Mouse (Mus musculus) midbrain, embryonic 10.5 days (tissue): ENCODE measurements around the gene Gdpgp1. TPM values are rescaled to one million over a fixed set of nuclear protein-coding genes. Genes with fewer than 3 reads are reported as not detected.

Experiments used
- DNase-seq: peaks from one replicate; pipeline ENCODE4 v3.0.0-alpha.2; 2017; ENCODE audit warnings: low spot score
- H3K27ac ChIP-seq: fragments of 300-500 bp; sonication (generic); replicated peaks from 2 replicates; pipeline ENCODE4 v1.5.1; 2016; ENCODE audit warnings: mild to moderate bottlenecking
- H3K27me3 ChIP-seq: fragments of 300-500 bp; sonication (generic); 2 replicates; pipeline ENCODE4 v1.6.1; 2016; ENCODE audit warnings: low read depth, mild to moderate bottlenecking; ENCODE audit not compliant: poor library complexity, severe bottlenecking
- H3K36me3 ChIP-seq: fragments of 300-500 bp; sonication (generic); 2 replicates; pipeline ENCODE4 v1.6.1; 2016; ENCODE audit warnings: mild to moderate bottlenecking, moderate library complexity
- H3K4me1 ChIP-seq: fragments of 300-500 bp; sonication (generic); 2 replicates; pipeline ENCODE4 v1.6.1; 2016
- H3K4me3 ChIP-seq: fragments of 300-500 bp; sonication (generic); 2 replicates; pipeline ENCODE4 v1.5.1; 2016; ENCODE audit warnings: mild to moderate bottlenecking, moderate library complexity
- H3K9me3 ChIP-seq: fragments of 300-500 bp; sonication (generic); replicated peaks from 2 replicates; pipeline ENCODE4 v1.6.1; 2016; ENCODE audit warnings: mild to moderate bottlenecking
- whole genome bisulfite sequencing: fragments of 180-500 bp; shearing (Covaris S2); methylation state at CpG from one replicate; pipeline ENCODE4 v1.1.7; 2016; 5-methylcytosine and 5-hydroxymethylcytosine counted together
- polyA plus RNA-seq: library from polyadenylated mRNA; unstranded; fragments of >200 nt; fragmentation: Nextera tagmentation; extraction: Ambion mirVana; gene quantifications from 2 replicates; pipeline ENCODE4 v1.2.1, GENCODE M21; 2016

The Gdpgp1 gene
- polyA plus RNA-seq, 1 experiment from 2014 or later: 6.3 TPM

GRCm38 (mm10) chr7:80273456-80273855 lies 40.8 kb downstream of the Gdpgp1 start:
- Histone ChIP-seq H3K9me3 (peaks cover 22% of the 10 kb centered on the region), H3K4me1 (peaks cover 21% of the 10 kb centered on the region), H3K27me3 (no peaks in the 10 kb centered on the region), H3K27ac (no peak overlapping the region), H3K36me3 (peaks cover 60% of the 10 kb centered on the region), H3K4me3 (no peak overlapping the region)
- 94% methylated on average over 2 of the region's 2 CpGs for WGBS
- no peak for DNase-seq

- Histone ChIP-seq H3K27me3 (no peaks in the 10 kb centered on the region), H3K4me3 (no peak overlapping the region), H3K36me3 (peaks cover 89% of the 10 kb centered on the region), H3K9me3 (peaks cover 22% of the 10 kb centered on the region), H3K27ac (no peak overlapping the region), H3K4me1 (no peaks in the 10 kb centered on the region)
- WGBS: 93% methylated on average over 4 of the region's 4 CpGs
- DNase-seq: no peak
Measured at GRCm38 (mm10) chr7:80276374-80276773, 43.7 kb downstream of the Gdpgp1 start.

DNA sequence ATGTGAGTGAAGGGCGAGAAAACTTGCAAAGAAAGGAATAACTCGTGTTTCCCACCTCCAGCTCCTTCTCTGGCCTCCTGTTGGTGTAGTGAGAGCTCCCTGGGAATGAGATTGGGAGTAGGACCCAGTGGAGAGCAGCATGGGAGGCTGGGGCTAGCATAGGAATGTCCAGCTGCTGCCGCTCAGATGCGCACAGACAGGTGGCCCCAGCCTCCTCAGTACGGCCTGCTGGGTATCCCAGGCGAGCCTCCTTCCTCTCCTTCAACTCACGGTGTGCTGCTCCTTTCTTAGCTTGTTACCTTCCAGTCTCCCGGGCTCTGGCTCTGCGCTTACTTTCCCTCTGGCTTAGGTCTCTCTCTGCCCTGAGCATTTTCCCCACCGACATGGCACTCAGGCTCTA lies 47.4 kb downstream of the Gdpgp1 start:
- WGBS: 84% methylated on average over 10 of the region's 10 CpGs
- no peaks in the 10 kb centered on the region for H3K27me3 ChIP-seq
- DNase-seq: no peak
- peaks cover 4% of the 10 kb centered on the region for H3K9me3 ChIP-seq
- H3K36me3 ChIP-seq: peaks cover 91% of the 10 kb centered on the region
- H3K4me1 ChIP-seq: no peaks in the 10 kb centered on the region
- no peak overlapping the region for H3K4me3 ChIP-seq
- no peak overlapping the region for H3K27ac ChIP-seq

GRCm38 (mm10) chr7:80280998-80281397 lies 48.3 kb downstream of the Gdpgp1 start:
- H3K27ac ChIP-seq: no peak overlapping the region
- no peaks in the 10 kb centered on the region for H3K4me1 ChIP-seq
- WGBS: 90% methylated on average over 2 of the region's 2 CpGs
- peaks cover 92% of the 10 kb centered on the region for H3K36me3 ChIP-seq
- H3K9me3 ChIP-seq: no peaks in the 10 kb centered on the region
- H3K4me3 ChIP-seq: no peak overlapping the region
- no peaks in the 10 kb centered on the region for H3K27me3 ChIP-seq
- no peak for DNase-seq

DNA sequence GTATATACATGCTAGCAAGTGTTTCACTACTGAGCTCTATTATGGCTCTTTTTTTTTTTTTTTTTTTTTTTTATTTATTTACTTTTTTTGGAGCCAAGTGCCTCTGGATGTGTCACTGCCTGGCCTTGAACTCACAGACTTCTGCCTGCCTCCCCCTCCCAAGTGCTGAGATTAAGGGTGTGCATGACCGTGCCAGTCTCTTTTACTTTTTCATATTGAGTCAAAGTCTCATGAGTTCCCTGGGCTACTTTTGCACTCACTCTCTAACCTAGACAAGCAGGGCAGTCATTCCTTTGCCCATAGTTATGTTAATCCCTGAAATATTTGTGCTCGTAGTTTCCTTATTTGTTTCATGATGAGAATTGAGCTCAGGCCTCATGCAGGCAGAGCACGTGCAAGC lies 49.0 kb downstream of the Gdpgp1 start:
- no peak for DNase-seq
- Histone ChIP-seq H3K27me3 (no peaks in the 10 kb centered on the region), H3K9me3 (no peaks in the 10 kb centered on the region), H3K36me3 (peaks cover 92% of the 10 kb centered on the region), H3K4me3 (no peak overlapping the region), H3K4me1 (no peaks in the 10 kb centered on the region), H3K27ac (no peak overlapping the region)
- 88% methylated on average over 3 of the region's 3 CpGs for WGBS

GRCm38 (mm10) chr7:80283226-80283918 lies 50.7 kb downstream of the Gdpgp1 start:
- H3K36me3 ChIP-seq: peaks cover 92% of the 10 kb centered on the region
- 91% methylated on average over 3 of the region's 3 CpGs for WGBS
- H3K27me3 ChIP-seq: no peaks in the 10 kb centered on the region

GRCm38 (mm10) chr7:80284391-80284790 lies 51.7 kb downstream of the Gdpgp1 start:
- Histone ChIP-seq H3K4me1 (no peaks in the 10 kb centered on the region), H3K36me3 (peaks cover 89% of the 10 kb centered on the region), H3K9me3 (no peaks in the 10 kb centered on the region), H3K27ac (no peak overlapping the region), H3K4me3 (no peak overlapping the region), H3K27me3 (no peaks in the 10 kb centered on the region)
- DNase-seq: no peak
- 94% methylated on average over 5 of the region's 5 CpGs for WGBS

More at GRCm38 (mm10) chr7:80283226-80283918, 50.7 kb downstream of the Gdpgp1 start:
- Histone ChIP-seq H3K27ac (no peak overlapping the region), H3K4me1 (no peaks in the 10 kb centered on the region), H3K4me3 (no peak overlapping the region), H3K9me3 (no peaks in the 10 kb centered on the region)
- no peak for DNase-seq

- DNase-seq: no peak
- Histone ChIP-seq H3K27me3 (no peaks in the 10 kb centered on the region), H3K36me3 (peaks cover 89% of the 10 kb centered on the region), H3K9me3 (no peaks in the 10 kb centered on the region), H3K4me1 (no peaks in the 10 kb centered on the region), H3K4me3 (no peak overlapping the region), H3K27ac (no peak overlapping the region)
- 92% methylated on average over 6 of the region's 6 CpGs for WGBS
Measured at GRCm38 (mm10) chr7:80285725-80286124, 53.1 kb downstream of the Gdpgp1 start.

DNA sequence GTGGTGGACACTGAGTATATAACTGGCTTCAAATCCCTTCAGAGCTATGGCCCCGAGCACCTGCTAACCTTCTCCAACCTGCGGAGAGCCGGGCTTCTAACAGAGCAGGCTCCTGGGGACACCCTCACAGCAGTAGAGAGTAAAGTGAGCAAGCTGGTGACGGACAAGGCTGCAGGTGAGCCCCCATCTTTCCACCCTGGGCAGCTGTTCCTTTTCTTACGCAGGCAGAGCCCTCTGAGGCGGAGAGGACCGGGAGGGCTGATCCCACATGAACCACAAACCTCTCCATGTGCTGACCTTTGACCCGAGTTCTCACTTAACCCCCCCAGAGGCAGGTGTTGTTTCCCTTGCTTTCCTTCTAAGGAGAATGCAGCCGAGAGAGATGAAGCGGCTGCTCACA lies 55.1 kb downstream of the Gdpgp1 start:
- no peaks in the 10 kb centered on the region for H3K27me3 ChIP-seq
- WGBS: 88% methylated on average over 10 of the region's 10 CpGs
- no peak overlapping the region for H3K4me3 ChIP-seq
- no peak for DNase-seq
- H3K9me3 ChIP-seq: no peaks in the 10 kb centered on the region
- no peaks in the 10 kb centered on the region for H3K4me1 ChIP-seq
- no peak overlapping the region for H3K27ac ChIP-seq
- peaks cover 89% of the 10 kb centered on the region for H3K36me3 ChIP-seq

Other genes with a start within 250 kb of the Gdpgp1 start
- gene Zfp710, start 208.1 kb upstream of the Gdpgp1 start, polyA plus RNA-seq: 32.7 and 34.2 TPM in 2 replicates
- gene Idh2, start 117.5 kb upstream of the Gdpgp1 start, polyA plus RNA-seq: 428 and 429 TPM in 2 replicates
- 12.6 and 16.5 TPM in 2 replicates for gene Sema4b, start 46.0 kb upstream of the Gdpgp1 start, polyA plus RNA-seq
- gene Cib1, start 52 bp upstream of the Gdpgp1 start, polyA plus RNA-seq: 63.3 and 77.6 TPM in 2 replicates
- 0.68 and 0.94 TPM in 2 replicates for gene Ttll13, start 13.5 kb downstream of the Gdpgp1 start, polyA plus RNA-seq
- gene Ngrn, start 28.4 kb downstream of the Gdpgp1 start, polyA plus RNA-seq: 44.8 and 48.9 TPM in 2 replicates
- 16.6 and 19.9 TPM in 2 replicates for gene Vps33b, start 36.8 kb downstream of the Gdpgp1 start, polyA plus RNA-seq
- 253 and 279 TPM in 2 replicates for gene Prc1, start 61.6 kb downstream of the Gdpgp1 start, polyA plus RNA-seq
- gene Rccd1, start 91.6 kb downstream of the Gdpgp1 start, polyA plus RNA-seq: 12.6 and 13.4 TPM in 2 replicates
- gene Unc45a, start 108.1 kb downstream of the Gdpgp1 start, polyA plus RNA-seq: 42.3 and 46.7 TPM in 2 replicates
- gene Hddc3, start 110.2 kb downstream of the Gdpgp1 start, polyA plus RNA-seq: 24.8 and 24.9 TPM in 2 replicates
- 15.7 and 18.4 TPM in 2 replicates for gene Man2a2, start 138.5 kb downstream of the Gdpgp1 start, polyA plus RNA-seq
- 9.1 and 11.8 TPM in 2 replicates for gene Fes, start 155.1 kb downstream of the Gdpgp1 start, polyA plus RNA-seq
- 3.0 and 3.9 TPM in 2 replicates for gene Furin, start 172.6 kb downstream of the Gdpgp1 start, polyA plus RNA-seq